Mouse (Mus musculus) lung, embryonic 14.5 days (tissue): ENCODE results near the gene Nudt15. TPM values are rescaled to one million over a fixed set of nuclear protein-coding genes. Genes with fewer than 3 reads are reported as not detected.
A peak's percentile ranks its signal among the peaks of the same experiment; 100 is the strongest.

Experiments used
- ATAC-seq: fragments of 200-750 bp; cut with Nextera tagmentation; 2 replicates; pipeline ENCODE4 v1.8.0; 2017; ENCODE audit warnings: mild to moderate bottlenecking, moderate TSS enrichment, moderate library complexity; ENCODE audit not compliant: insufficient read depth
- DNase-seq: peaks from one replicate; pipeline ENCODE4 v3.0.0-alpha.2; 2015
- H3K27ac ChIP-seq: fragments of 300-500 bp; sonication (generic); 2 replicates; pipeline ENCODE4 v1.5.1; 2014; ENCODE audit warnings: low read depth, mild to moderate bottlenecking, moderate library complexity
- H3K27me3 ChIP-seq: fragments of 300-500 bp; sonication (generic); 2 replicates; pipeline ENCODE4 v1.6.1; 2014; ENCODE audit warnings: low read length, control low read depth; ENCODE audit not compliant: insufficient read depth
- H3K36me3 ChIP-seq: fragments of 300-500 bp; sonication (generic); 2 replicates; pipeline ENCODE4 v1.6.1; 2014; ENCODE audit warnings: control low read depth; ENCODE audit not compliant: insufficient read depth
- H3K4me1 ChIP-seq: fragments of 300-500 bp; sonication (generic); 2 replicates; pipeline ENCODE4 v1.6.1; 2014; ENCODE audit warnings: antibody characterized with exemption, control low read depth; ENCODE audit not compliant: insufficient read depth
- H3K4me2 ChIP-seq: fragments of 300-500 bp; sonication (generic); 2 replicates; pipeline ENCODE4 v1.6.1; 2014; ENCODE audit warnings: mild to moderate bottlenecking
- H3K4me3 ChIP-seq: fragments of 300-500 bp; sonication (generic); 2 replicates; pipeline ENCODE4 v1.5.1; 2014; ENCODE audit warnings: low read depth, low read length
- H3K9ac ChIP-seq: fragments of 300-500 bp; sonication (generic); 2 replicates; pipeline ENCODE4 v1.6.1; 2014
- H3K9me3 ChIP-seq: fragments of 300-500 bp; sonication (generic); 2 replicates; pipeline ENCODE4 v1.6.1; 2016; ENCODE audit warnings: low read depth, low read length, control low read depth
- CTCF ChIP-seq: IDR thresholded peaks from 2 replicates; pipeline ENCODE4 v1.5.1; 2016; ENCODE audit warnings: antibody characterized with exemption, low read depth
- WGBS: fragments of 180-500 bp; shearing (Covaris S2); extraction: QIAGEN DNeasy Blood & Tissue Kit; methylation state at CpG from one replicate; pipeline ENCODE4 v1.1.7; 2014; 5-methylcytosine and 5-hydroxymethylcytosine counted together
- polyA plus RNA-seq: library from polyadenylated mRNA; unstranded; fragments of >200 nt; fragmentation: Nextera tagmentation; extraction: Ambion mirVana; gene quantifications from 2 replicates; pipeline ENCODE4 v1.2.1, GENCODE M21; 2014

Gene Nudt15
- polyA plus RNA-seq, 1 experiment from 2014 or later, result 9.0 TPM

DNA sequence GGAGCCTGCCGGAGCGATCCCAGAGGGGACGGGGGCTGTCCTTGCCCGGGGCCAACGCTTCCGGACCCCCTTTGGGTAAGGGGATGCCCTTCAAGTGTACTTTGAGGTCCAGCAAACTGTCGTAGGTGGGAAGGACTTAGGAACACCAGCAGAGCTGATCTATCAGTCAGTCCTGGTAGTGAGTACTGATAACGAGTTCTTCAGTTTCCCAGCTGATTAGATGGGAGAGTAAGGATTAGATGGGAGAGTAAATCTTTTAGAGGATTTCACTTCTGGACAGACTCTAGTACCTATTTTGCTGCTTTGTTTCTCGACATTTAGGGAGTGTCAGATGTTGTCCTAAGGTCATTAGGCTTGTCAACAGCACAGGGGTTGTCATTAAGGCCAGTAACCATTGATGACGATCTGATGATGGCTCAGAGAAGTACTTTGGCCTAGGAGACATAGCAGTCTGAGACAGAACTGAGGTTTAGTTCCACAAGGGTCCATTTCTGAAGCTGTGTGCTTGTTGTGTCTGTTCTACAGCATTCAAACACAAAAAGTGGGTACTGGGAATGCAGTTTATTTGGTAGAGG is 5.2 kb upstream of the Nudt15 start:
- Histone ChIP-seq H3K27me3 (no peaks in the 10 kb centered on the region), H3K4me3 (peak overlapping the region; percentile 94), H3K9me3 (no peaks in the 10 kb centered on the region), H3K27ac (peak overlapping the region; percentile 75; the same call in 1 of the 2 replicates), H3K4me1 (0 out of 2 replicates have a peak, but pooled peaks cover 2% of the 10 kb centered on the region), H3K9ac (peak overlapping the region; percentile 95), H3K36me3 (0 out of 2 replicates have a peak, but pooled peaks cover 10% of the 10 kb centered on the region), H3K4me2 (peak overlapping the region; percentile 70)
- no peak for TF ChIP-seq CTCF
- DNase-seq (peak; percentile 3), ATAC-seq (no peak)
- WGBS, result under 1% methylated on average over 10 of the region's 10 CpGs

DNA sequence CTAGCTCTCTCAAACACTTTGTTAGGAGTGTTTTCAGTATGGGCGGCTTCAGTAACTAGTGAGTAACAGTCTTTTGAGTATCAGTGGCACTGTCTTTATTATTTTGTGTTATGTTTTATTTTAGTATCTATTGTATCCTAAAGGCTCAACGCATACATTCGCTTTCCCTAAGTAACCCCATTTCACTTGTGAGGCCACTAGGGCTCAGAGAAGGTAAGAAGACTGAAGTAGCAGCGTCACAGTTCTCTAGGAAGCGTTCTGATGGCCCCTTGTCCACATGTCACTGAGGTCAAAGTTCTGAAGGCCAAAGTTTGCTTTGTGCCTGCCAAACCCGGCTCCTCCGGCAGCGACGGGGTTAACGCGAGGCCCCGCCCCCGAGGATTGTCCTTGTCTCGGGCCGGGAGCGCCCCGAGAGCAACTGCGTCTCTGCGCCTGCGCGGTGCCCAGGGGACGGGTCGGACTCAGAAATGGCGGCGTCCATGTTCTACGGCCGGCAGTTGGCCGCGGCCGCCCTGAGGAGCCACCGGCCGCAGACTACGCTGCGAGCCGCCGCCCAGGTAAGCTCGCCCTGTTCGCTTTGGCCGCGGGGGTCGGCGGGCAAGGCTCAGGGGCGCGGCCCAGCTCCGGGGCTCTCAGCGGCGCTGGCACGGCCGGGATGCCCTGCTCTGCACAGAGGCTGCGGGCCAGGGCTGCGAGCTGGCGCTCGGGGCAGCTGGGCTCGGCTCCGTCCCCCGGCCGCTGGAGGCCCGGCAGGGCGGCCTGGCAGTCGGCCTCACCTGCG is 4.5 kb upstream of the Nudt15 start:
- Histone ChIP-seq H3K4me1 (0 out of 2 replicates have a peak, but pooled peaks cover 2% of the 10 kb centered on the region), H3K27me3 (no peaks in the 10 kb centered on the region), H3K27ac (peak overlapping the region; percentile 75), H3K9me3 (no peaks in the 10 kb centered on the region), H3K9ac (peak overlapping the region; percentile 95), H3K4me3 (peak overlapping the region; percentile 94), H3K36me3 (0 out of 2 replicates have a peak, but pooled peaks cover 10% of the 10 kb centered on the region), H3K4me2 (peak overlapping the region; percentile 70)
- no peak for TF ChIP-seq CTCF
- peak; percentile 98 for DNase-seq
- 4% methylated on average over 61 of the region's 61 CpGs for WGBS
- ATAC-seq, result peak; percentile 97

DNA sequence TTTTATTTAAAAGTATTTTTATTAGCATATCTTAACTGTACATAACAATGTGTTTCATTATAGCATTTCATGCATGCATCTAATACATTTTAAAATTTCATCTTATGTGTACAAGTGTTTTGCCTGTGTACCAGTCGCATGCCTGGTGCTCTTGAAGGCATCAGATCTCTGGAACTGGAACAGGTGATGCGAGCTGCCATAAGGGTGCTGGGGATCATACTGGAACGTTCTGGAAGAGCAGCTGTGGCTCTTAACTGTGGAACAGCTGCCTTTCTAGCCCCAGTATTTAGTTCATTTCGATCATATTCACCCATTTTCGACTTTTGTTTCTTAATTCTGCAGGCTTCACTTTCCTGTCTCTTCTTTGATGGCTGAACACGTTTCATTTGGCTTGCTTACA is 3.1 kb upstream of the Nudt15 start:
- H3K4me3 ChIP-seq, result no peak overlapping the region
- WGBS, result 74% methylated on average over 6 of the region's 6 CpGs
- TF ChIP-seq CTCF, result no peak
- H3K27ac ChIP-seq, result no peak overlapping the region
- DNase-seq (no peak), ATAC-seq (no peak)
- no peaks in the 10 kb centered on the region for H3K9me3 ChIP-seq
- H3K4me2 ChIP-seq, result no peak overlapping the region
- H3K27me3 ChIP-seq, result no peaks in the 10 kb centered on the region
- H3K9ac ChIP-seq, result no peak overlapping the region
- H3K36me3 ChIP-seq, result 0 out of 2 replicates have a peak, but pooled peaks cover 8% of the 10 kb centered on the region
- 0 out of 2 replicates have a peak, but pooled peaks cover 2% of the 10 kb centered on the region for H3K4me1 ChIP-seq

DNA sequence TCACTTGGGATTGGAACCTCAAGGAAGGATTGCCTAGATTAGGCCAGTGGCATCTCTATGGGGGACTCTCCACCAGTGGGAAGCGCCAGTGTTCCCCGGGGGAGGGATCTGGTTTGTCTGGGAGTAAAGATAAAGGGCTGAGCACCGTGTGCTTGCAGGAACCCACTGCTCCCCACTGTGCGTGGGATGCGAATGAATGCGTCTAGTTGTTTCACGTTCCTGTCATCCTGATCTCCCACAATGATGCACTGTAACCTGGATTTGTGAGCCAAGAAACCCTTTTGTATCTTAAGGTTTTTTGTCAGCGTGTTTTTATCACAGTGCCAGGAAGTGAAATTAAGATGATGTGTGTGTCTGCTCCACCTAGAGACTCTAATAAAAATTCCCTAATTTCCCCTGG is 2.7 kb upstream of the Nudt15 start:
- no peak for TF ChIP-seq CTCF
- Histone ChIP-seq H3K9me3 (no peaks in the 10 kb centered on the region), H3K36me3 (0 out of 2 replicates have a peak, but pooled peaks cover 6% of the 10 kb centered on the region), H3K27me3 (no peaks in the 10 kb centered on the region), H3K4me2 (no peak overlapping the region), H3K4me1 (0 out of 2 replicates have a peak, but pooled peaks cover 2% of the 10 kb centered on the region), H3K9ac (no peak overlapping the region), H3K27ac (no peak overlapping the region), H3K4me3 (no peak overlapping the region)
- DNase-seq (no peak), ATAC-seq (no peak)
- 57% methylated on average over 8 of the region's 8 CpGs for WGBS

DNA sequence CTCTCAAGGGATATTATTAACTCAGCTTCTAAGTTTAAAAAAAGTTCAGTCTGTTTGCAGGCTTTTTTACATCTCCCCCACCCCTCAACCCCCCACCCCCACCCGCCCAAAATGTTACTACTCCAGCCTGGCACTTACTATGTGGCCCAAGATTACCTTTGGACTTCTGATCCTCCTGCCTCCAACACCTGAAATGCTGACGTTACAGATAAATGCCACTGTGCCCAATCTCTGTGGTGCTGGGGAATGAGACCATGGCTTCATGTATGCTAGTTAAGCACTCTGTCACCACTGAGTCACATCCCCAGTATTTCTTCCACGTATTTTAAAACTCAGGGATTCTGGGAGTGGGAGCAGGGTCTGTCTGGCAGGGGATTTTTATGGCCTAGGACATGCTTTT is 2.2 kb upstream of the Nudt15 start:
- DNase-seq, result no peak
- 0 out of 2 replicates have a peak, but pooled peaks cover 6% of the 10 kb centered on the region for H3K36me3 ChIP-seq
- H3K27ac ChIP-seq, result no peak overlapping the region
- H3K4me1 ChIP-seq, result 0 out of 2 replicates have a peak, but pooled peaks cover 2% of the 10 kb centered on the region
- no peak overlapping the region for H3K4me3 ChIP-seq
- no peak overlapping the region for H3K9ac ChIP-seq
- no peak for TF ChIP-seq CTCF
- no peaks in the 10 kb centered on the region for H3K27me3 ChIP-seq
- ATAC-seq, result no peak
- H3K9me3 ChIP-seq, result no peaks in the 10 kb centered on the region
- H3K4me2 ChIP-seq, result no peak overlapping the region
- 51% methylated on average over 3 of the region's 3 CpGs for WGBS

DNA sequence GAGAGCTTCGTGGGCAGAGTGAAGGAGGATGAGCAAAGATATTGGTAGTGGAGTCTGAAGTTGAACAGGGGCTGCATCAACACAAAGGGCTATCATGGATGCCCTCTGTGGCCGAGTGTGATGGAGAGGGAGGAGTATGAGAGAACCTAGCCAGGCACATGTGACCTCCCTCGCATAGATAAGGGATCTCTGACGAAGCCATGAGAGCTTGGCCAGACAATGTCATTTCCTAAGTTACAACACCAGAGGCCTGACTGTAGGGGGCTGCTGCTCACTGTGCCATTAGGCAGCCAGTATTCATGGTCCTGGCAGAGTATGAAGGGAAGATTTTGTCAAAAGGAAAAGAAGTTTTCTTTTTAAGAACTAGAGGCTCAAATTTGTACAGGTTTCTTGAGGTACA is 1.0 kb downstream of the Nudt15 start:
- no peaks in the 10 kb centered on the region for H3K4me1 ChIP-seq
- H3K27me3 ChIP-seq, result no peaks in the 10 kb centered on the region
- H3K27ac ChIP-seq, result no peak overlapping the region
- H3K4me2 ChIP-seq, result no peak overlapping the region
- no peak for TF ChIP-seq CTCF
- WGBS, result 38% methylated on average over 4 of the region's 4 CpGs
- H3K9me3 ChIP-seq, result no peaks in the 10 kb centered on the region
- H3K4me3 ChIP-seq, result no peak overlapping the region
- ATAC-seq (no peak), DNase-seq (no peak)
- H3K36me3 ChIP-seq, result no peaks in the 10 kb centered on the region
- H3K9ac ChIP-seq, result no peak overlapping the region

DNA sequence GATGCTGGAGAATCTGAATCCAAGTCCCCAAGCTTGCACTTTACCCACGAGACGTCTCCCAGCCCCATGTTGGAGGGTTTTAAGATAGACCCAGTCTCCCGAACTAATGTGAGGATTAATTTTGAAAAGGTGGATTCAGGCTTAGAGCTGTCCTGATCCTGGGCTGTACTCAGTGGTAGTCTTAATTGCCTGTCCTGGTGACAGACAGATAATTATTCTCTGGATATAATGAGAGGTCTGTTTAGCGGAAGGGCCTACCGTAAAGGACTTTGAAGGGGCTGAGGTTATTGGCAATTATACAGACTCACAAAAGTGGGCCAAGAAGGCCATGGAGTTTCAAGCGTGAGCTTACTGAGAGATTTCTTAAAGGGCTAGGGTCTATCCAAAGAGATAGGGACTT is 4.3 kb downstream of the Nudt15 start:
- DNase-seq, result no peak
- Histone ChIP-seq H3K4me2 (no peak overlapping the region), H3K27me3 (no peaks in the 10 kb centered on the region), H3K4me3 (no peak overlapping the region), H3K9ac (no peak overlapping the region), H3K4me1 (no peaks in the 10 kb centered on the region), H3K9me3 (no peaks in the 10 kb centered on the region), H3K36me3 (no peaks in the 10 kb centered on the region), H3K27ac (no peak overlapping the region)
- no peak for ATAC-seq
- 72% methylated on average over 6 of the region's 6 CpGs for WGBS
- no peak for TF ChIP-seq CTCF
